Mouse (Mus musculus) MEL-GATA-1-ER (cell line): ENCODE results near the gene Zfyve27.

Experiments
- DNase-seq: peaks from one replicate; pipeline ENCODE4 v3.0.0-alpha.2; 2012; ENCODE audit warnings: low read depth; ENCODE audit errors: extremely low read depth

Gene Zfyve27

DNA sequence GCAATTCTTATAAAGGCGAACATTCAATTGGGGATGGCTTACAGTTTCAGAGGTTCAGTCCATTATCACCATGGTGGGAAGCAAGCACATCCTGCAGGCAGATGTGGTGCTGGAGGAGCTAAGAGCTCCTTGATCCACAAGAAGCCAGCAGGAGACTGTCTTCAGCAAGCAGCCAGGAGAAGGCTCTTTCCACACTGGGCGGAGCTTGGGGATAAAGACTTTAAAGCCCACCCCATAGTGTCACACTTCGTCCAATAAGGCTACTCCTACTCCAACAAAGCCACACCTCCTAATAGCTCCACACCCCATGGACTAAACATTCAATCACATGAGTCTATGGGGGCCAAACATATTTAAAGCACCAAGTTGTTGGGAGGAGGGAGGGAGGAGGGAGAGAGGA is 21.8 kb upstream of the Zfyve27 start:
- DNase-seq = no peak

DNA sequence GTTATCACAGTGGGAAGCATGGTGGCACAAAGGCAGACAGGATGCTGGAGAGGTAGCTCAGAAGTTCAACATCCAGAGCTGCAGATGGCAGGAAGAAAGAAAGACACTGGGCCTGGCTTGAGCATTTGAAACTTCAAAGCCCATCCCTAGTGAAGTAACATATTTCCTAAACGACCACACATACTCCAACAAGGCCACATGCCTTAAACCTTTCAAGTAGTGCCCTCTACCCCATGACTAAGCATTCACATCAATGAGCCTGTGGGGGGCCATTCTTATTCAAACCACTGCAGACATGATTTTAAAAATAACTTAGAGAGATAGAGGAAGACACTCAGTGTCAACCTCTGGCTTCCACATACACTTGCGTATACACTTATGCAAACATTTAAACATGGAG is 21.0 kb upstream of the Zfyve27 start:
- no peak for DNase-seq

DNA sequence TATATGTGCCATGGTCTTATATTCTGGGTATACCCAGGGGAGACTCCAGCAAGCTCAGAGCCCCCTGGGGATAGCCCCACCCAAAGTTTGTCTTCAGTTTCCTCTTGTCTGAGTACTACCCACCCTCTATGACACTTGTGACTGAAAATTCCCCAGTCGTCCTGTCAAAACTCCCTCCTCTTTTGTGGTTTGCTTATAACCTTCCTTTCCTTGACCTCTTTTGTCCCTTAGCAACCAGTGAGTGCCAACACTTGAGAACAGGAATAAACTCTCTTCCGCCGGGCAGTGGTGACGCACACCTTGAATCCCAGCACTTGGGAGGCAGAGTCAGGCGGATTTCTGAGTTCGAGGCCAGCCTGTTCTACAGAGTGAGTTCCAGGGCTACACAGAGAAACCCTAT is 19.7 kb upstream of the Zfyve27 start:
- no peak for DNase-seq

DNA sequence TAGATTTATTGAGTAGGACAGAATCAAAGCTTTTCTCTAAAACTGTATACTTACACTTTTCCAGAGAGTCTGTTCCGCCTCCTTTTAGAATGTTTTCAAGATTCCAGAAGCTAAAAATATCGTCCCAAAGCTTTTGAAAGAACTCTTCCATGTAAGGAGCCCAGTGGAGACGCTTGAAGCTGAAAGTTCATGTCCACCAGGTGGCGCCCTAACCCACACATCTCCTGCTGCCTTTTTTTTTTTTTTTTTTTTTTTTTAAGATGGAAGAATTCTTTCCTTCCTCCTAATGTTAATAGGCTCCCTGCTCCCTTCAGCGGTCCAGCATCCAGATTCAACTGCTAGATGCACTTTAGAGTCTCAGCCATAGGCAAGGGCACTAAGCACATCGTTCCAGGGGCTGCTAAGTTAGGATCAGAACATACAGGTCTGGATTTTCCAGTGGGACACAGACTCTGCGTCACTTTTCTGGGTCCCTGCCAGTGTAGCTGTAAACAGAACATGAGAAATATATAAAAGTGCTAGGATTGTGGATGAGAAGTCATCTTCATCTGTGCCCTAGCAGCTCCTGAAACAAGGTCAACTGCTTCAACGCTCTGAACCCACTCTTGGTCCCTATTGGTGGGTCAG is 19.1 kb upstream of the Zfyve27 start:
- DNase-seq = peak; percentile 83

DNA sequence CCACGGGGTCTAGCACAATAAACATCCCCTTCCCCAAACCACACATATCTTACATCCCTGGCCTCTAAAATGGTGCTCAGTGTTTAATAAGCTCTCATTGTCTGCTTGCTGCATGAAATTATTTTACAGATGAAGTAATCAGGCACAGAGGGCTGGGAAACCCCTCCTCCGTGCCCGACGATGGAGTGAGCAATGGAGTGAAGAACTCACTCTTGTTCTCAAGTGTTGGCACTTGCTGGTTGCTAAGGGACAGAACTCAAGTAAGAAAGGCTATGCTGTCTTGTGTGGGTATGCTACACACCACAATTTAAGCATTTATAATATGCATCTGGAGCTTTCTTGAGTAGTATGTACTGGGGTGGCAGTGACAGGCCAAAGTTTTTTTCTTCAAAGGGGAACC is 18.5 kb upstream of the Zfyve27 start:
- no peak for DNase-seq

DNA sequence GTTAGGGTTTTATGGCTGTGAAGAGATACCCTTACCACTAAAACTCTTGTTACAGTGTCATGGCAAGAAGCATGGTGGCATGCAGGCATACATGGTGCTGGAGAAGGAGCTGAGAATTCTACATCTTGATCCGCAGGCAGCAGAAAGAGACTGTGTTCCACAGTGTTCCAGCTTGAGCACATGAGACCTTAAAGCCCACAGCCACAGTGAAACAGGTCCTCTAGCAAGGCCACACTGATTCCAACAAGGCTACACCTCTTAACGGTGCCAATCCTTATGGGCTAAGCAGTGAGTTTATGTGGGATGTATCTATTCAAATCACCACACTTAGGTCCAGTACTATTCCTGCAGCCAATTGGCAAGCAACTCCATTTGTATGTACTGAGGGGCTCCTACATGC is 18.0 kb upstream of the Zfyve27 start:
- DNase-seq = no peak

DNA sequence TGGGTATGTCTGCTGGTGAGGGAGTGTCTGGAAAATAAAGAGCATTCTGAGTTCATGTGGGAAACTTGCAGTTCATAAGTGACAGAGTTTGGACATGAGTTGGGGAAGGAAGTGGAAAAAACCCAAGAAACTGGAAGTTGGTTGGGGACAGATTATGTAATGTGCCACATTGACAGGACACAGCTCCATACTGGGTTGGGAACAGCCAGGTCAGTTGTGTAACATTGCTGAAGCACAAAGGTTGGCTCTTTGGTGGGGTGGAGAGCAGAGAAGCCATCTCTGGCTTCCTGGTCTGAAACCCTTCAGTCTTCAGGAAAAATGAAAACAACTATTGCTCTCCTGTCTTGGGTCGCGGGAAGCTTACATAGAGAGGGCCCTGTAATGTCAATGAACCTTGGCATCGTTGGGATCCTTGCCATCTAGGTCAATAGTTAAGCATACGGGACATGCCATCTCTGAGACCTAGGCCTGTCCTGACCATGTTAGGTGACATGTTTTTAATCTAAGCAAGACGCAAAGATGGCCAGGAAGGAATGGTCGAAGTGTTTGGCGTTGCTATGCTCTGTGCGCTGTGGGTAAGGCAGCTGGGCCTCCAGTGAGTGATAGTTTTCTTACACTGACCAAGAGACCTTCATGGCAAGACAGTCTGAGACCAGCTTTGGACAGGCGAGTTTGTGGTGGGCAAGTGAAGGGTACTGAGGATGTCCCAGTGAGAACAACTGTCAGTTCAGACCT is 17.3 kb upstream of the Zfyve27 start:
- no peak for DNase-seq

DNA sequence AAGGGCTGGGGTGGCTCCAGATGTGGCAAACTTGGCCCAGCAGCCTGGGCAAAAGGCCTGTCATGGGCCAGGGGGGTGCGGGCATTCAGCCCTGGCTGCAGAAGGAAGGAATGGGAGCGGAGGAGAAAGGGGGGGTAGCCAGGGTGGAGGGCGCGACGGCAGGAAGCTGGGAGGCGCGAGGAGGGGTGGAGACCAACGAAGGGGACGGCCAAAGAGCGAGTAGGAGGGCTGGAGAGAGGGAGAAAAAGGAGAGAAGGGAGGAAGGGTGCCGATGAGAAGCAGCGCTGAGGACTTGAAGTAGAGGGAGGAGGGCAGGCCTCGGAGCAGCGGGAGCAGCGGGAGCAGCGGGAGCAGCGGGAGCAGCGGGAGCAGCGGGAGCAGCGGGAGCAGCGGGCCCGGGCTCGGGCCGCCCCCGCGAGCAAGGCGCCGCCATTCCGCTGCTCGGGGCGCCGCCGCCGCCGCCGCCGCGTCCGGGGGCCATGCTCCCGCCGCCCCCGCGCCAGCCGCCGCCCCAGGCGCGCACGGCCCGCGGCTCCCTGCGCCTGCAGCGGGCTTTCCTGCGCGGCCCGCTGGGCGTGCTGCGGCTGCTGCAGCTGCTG is 16.5 kb upstream of the Zfyve27 start, which contains the start of gene Marveld1:
Marveld1 (plus strand) TSS at position 231 of the 599 bp plus-strand sequence.
- no peak for DNase-seq

DNA sequence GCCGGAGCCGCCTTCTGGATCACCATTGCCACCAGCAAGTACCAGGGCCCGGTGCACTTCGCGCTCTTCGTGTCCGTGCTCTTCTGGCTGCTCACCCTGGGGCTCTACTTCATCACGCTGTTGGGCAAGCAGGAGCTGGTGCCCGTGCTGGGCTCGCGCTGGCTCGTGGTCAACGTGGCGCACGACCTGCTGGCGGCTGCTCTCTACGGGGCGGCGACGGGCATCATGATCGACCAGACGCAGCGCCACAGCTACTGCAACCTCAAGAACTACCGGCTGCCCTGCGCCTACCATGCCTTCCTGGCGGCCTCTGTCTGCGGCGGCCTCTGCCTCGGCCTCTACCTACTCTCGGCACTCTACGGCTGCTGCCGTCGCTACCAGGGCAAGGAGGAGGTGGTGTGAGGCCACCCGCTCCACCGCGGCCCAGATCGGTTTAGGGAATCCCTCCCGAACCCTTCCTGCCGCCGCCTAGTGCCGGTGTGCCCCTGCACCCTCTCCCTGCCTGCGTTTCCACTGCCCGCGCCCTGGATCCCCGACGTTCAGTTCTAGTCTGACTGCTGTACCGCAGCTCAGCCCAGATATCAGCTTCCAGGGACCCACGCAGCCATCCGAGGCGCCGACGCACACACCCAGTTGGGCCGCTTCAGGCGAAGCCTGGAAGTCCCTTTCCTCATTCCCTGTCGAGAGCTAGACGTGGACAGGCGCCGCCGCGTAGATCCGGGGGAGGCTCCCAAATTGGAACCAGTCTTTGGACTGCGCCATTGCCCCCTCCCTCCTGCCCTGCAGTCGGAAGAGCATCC is 15.8 kb upstream of the Zfyve27 start:
- no peak for DNase-seq

DNA sequence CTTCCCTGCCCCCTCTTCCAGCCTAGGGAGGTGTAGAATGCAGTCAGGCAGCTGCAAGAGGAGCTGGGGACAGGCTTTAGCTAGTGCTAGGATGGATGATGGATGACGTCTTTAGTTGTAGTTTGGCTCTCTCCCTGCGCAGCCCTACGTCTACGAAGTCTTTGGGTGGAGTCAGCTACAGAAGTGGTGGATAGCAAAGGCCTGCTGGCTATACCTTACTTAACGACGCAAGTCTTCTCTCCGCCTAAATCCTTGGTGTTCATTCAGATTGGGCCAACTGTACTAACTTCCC is 15.2 kb upstream of the Zfyve27 start:
- DNase-seq = no peak

DNA sequence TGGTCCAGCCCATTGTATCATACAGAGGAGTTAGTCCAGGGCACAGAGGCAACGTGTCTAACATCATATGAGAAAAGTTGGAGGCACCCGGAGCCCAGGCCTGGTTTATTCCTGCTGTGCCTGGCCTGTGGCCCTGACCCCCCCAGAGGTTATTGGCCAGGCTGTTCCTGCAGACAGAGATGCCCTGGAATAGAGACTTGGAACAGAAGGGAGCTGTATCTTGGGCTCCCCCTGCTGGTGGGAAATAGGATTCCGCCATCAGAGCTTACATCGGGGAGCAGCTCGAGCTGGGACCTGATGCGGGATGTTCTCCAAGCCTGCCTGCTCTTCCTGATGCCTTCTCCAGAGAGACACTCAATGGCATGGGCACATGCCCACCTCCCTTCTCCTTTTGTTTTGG is 11.8 kb upstream of the Zfyve27 start:
- no peak for DNase-seq

DNA sequence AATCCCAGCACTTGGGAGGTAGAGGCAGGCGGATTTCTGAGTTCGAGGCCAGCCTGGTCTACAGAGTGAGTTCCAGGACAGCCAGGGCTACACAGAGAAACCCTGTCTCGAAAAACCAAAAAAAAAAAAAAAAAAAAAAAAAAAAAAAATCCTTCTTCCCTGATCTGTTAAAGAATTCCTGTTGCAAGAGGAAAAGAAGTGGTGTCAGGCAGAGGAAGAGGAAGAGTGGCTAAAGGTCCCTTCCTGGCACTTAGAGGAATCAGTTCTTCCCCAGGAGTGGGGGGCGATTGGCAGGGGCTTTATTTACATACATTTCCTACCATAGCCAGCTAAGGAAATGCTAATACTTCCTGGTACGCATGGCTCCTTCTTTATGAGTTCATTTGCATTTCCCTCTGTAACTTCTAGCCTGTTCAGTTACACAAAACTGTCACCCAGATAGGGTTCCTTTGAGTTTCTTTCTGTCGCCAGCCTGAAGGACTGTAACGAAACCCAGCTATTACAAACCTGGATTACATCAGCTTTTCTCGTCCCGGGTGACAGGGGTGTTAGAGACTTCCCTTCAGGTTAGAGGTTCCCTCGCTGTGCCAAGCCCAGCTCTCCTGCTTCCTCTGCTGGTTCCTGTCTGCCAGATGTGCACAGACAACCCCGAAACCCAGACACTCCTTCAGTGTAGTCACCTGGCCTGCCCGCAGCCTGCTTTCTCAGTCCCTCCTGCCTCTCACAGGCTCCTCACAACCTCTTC is 6.1 kb upstream of the Zfyve27 start:
- DNase-seq = no peak

DNA sequence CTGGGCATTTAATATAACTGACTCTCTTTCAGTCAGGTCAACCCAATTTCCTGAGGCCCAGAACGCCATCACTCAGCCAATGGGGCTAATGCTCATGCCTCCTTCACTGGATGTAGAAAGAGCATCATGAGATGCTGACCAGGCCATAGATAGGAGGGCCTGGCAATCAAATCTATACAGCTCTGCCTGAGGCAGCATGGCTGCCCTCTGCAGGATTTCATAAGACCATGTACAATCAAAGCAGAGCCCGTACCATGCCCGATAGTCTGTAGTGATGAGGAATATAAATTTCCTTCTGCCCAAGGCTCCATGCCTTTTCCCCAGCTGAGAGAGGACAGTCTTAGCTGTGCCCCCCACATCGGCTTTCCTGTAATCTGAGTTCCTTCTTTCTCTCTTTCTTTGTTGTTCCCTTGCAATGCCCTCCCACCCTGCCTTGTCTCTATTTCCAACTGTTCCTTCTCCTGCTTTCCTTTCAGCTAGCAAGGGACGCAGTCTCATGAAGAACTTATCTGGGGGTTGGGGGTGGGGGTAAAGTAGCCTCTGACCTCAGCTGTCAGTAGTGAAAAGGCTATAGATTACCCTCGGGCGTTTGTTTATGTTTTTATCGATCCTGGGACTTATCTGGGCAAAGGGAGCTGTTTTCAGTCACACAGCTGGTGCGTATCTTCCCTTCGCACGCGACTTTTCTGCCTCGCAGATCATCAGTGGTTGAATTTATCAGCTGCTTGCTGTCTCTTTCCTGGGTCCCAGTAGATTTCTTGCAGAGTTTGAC is 5.3 kb upstream of the Zfyve27 start:
- no peak for DNase-seq

DNA sequence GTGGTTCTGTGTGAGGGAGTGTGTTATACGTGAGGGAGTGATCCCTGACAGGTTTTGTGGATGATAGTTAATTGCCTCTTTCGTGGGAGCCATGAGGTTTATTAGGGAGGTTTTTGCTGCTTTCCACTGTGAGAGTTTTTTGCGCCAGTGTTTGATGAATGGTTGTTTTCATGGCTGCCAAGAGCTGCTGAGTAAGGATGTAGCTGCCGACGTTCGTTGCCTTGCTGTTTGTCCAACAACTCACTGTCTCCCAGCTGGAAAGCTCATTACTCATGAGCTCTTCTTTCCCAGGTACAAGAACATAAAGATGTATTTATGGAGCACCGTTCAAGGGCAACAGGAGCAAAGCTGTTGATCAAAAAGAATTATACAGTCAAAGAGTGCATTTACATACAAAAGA is 437 bp downstream of the Zfyve27 start:
- DNase-seq = no peak

DNA sequence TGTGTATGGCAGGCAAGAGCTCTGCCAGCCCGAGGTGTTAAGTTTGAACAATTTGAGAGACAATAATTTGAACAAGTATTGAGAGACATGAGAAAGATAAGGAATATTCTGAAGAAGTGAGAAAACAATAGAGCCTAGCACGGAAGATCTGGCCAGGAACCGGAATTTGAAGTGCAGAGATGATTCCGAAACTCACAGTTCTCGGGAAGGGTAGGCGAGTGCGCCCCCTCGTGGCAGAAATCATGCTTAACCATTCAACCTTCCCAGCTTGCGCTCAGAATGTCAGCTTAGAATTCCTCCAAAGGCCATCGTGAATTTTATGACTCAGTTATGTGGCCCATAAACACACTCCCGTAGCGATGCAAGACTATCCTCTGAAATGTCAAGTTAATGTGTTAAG is 2.4 kb downstream of the Zfyve27 start:
- DNase-seq = peak; percentile 71

DNA sequence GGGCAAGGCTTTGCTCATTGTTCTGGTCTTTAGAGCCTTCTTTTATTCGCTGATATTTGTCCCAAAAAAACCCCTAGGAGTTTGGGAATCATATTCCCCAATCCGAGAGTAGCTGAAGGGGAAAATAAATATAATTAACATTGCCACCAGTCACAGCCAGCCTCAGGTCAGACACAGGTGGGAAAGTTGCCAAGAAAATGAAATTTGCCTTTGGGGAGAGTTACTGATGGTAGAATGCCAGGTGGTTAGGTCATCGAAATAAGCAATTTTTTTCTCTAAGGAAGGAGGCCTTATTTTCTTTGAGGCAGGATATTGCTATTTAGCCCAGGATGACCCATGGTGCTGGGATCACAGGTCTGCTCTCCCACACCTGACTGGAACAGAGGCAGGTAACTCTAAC is 3.0 kb downstream of the Zfyve27 start:
- no peak for DNase-seq

DNA sequence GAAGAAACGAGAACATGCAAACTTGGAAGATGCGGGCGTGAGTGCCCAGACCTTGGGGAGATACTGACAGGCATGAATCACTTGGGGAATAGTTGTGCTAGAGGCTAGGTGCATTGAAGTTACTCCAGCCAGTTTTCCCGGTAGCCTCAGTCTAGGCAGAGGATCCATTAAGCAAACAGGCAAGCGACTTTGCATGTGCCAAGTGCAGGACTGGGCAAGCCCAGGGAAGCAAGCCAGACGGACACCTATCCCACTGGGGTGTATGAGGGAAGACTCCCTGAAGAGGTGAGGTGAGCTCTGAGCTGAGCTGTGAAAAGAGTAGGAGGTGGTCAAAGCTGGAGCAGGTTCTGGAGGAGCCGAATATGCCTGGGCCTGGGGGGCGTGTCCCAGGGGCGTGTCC is 3.7 kb downstream of the Zfyve27 start:
- no peak for DNase-seq

DNA sequence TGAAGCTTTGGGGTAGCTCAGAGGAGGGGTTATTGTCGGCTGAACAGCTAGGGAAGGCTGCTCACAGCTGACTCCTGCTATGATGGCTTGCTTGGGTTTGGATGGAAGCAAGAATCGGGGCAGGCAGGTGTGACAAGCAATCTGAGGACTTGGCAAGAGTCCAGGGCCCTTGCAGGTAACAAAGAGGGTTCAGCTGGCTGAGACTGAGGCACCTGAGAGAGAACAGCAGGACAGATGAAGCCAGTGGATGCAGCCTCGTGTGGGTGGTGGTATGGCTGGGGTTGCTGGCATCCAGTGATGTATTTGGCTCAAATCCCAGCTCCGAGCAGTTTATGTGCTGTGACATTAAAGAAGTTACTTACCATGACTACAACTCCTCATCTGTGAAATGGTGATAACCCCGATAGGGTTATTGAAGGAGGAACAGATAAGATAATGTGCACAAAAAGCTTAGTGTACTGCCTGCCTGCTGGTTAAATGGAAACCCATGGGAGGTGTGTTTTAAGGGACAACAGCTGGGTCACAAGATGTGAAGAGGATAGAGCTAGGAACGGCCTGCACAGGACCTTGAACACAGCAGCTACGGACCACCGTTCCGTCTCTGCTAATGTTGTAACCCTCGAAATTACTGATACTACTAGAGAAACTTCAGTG is 5.7 kb downstream of the Zfyve27 start:
- DNase-seq = peak; percentile 73

DNA sequence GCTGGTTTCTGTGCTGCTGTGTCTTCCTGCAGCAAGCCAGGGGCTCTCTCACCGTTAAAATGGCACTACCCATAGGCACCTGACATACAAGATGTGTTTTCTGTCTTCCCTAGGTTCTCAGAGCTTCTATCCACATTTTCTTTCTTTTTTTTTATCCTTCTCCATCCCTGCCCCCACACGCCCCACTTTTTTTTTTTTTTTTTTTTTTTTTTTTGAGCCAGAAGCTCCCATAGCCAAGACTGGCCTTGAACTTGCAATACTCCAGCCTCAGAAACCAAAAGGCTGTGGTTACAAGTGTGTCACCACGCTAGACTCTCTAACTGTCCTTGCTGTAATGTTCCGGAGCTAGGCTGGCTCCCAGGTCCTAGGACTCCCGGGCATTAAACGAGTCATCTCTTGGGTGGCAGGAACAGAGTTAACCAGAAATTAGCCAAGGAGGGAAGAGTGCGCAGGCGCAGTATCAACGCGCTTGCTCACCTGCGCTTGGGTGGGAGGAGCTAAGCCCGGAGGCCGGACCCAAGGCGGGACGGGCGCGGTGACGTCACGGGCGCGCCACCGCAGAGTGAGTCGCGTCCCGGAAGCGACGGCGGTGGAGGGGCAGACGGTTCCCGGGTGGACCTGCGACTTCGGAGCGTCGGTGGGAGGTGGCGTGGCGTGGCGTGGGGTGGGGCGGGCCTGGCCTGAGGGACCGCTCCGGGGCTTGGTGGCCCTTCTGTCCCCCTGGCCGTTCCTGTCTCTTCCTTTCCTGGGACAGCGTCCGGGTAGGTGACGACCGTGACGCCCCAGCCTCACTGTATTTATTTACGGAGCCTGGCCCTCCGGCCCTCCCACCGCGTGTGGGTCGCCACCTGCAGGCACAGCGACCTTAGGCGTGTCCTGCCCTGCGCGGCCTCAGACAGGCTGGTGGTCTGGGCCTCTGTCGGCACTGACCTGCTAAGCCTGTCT is 6.5 kb downstream of the Zfyve27 start:
- DNase-seq = peak; percentile 88
